In genomic region chr16:57349689-57350088, GRCm38 (mm10) we compare ENCODE assay signal across 24 mouse cellular contexts. TPM values are rescaled to one million over a fixed set of nuclear protein-coding genes. Genes with fewer than 3 reads are reported as not detected.
DNase-seq lines count a peak whose midpoint lies in the region; ATAC-seq and TF ChIP-seq lines count a peak whose summit lies in the region.
"Had no signal": no experiment of that assay in that cellular context is flagged by ENCODE, and none has a peak within 500 bp of the region (broad histone marks: within the 10 kb centered on the region; RNA-seq: fewer than 3 reads in every experiment).

No protein-coding gene starts in this region.

- no peak for TF ChIP-seq EP300 in heart, adult 2 months (IDR thresholded peaks at IDR 0.05; ENCODE audit: insufficient read depth, low read depth, low read length)

- no peak overlapping the region for H3K4me2 ChIP-seq in stomach, embryonic 16.5 days (ENCODE audit: low read depth, low read length)
- H3K4me2 ChIP-seq in midbrain, embryonic 14.5 days (ENCODE audit: low read length), result no peak overlapping the region
- H3K4me2 ChIP-seq: forebrain, embryonic 15.5 days; intestine, embryonic 15.5 days; neural tube, embryonic 15.5 days had no signal

- DNase-seq in heart, adult 2 months, result no peak
- no peak for DNase-seq in heart, postnatal 10 days
- peak; percentile 29 for DNase-seq in lung, adult 2 months
- peak; percentile 65 for DNase-seq in lung, postnatal 10 days
- no peak for DNase-seq in midbrain, embryonic 14.5 days
- DNase-seq in layer of hippocampus, adult 9-10 months (ENCODE audit: low spot score), result no peak
- DNase-seq: B cell, adult 2 months; kidney, adult 8-10 months; kidney, postnatal 10 days; thymus, postnatal 25 days had no signal

- intact Hi-C loops in heart, adult 2 months (cut with DNase I), result loop anchor here (5.0 kb wide), 1 partner anchor 82 kb away; no protein-coding TSS in a partner anchor
- intact Hi-C loops in heart, postnatal 10 days (cut with DNase I), result no loop called here

- no peaks in the 10 kb centered on the region for H3K36me3 ChIP-seq in heart, adult 2 months (ENCODE audit: control insufficient read depth, insufficient read depth, low read length)
- no peaks in the 10 kb centered on the region for H3K36me3 ChIP-seq in stomach, embryonic 16.5 days (ENCODE audit: control insufficient read depth, insufficient read depth, low read length)
- H3K36me3 ChIP-seq in midbrain, embryonic 14.5 days (ENCODE audit: control insufficient read depth, insufficient read depth, low read length), result no peaks in the 10 kb centered on the region
- H3K36me3 ChIP-seq: forebrain, embryonic 15.5 days; hindbrain, embryonic 10.5 days; intestine, embryonic 15.5 days; midbrain, embryonic 10.5 days; neural tube, embryonic 15.5 days had no signal

- no peak for TF ChIP-seq CTCF in heart, adult 2 months (IDR thresholded peaks at IDR 0.05)
- no peak for TF ChIP-seq CTCF in lung, adult 2 months (IDR thresholded peaks at IDR 0.05; ENCODE audit: insufficient read depth, low read length)

- no peaks in the 10 kb centered on the region for H3K9me3 ChIP-seq in stomach, embryonic 16.5 days (replicated peaks; ENCODE audit: control insufficient read depth, low read length)
- H3K9me3 ChIP-seq in midbrain, embryonic 14.5 days (ENCODE audit: control insufficient read depth, low read length), result no peaks in the 10 kb centered on the region
- H3K9me3 ChIP-seq: forebrain, embryonic 15.5 days; G1E; hindbrain, embryonic 10.5 days; intestine, embryonic 15.5 days; midbrain, embryonic 10.5 days; neural tube, embryonic 15.5 days had no signal

- no peaks in the 10 kb centered on the region for H3K79me2 ChIP-seq in heart, adult 2 months (replicated peaks; ENCODE audit: control insufficient read depth, insufficient read depth, low read length)

- WGBS in heart, adult 2 months, result 21% methylated on average over 3 of the region's 3 CpGs
- WGBS in lung, adult 2 months, result 31% methylated on average over 3 of the region's 3 CpGs
- 39% methylated on average over 3 of the region's 3 CpGs for WGBS in stomach, embryonic 16.5 days
- WGBS in midbrain, embryonic 14.5 days, result 63% methylated on average over 3 of the region's 3 CpGs

- no peak overlapping the region for H3K9ac ChIP-seq in heart, adult 2 months (ENCODE audit: low read depth, low read length)
- no peak overlapping the region for H3K9ac ChIP-seq in stomach, embryonic 16.5 days (ENCODE audit: low read length)
- no peak overlapping the region for H3K9ac ChIP-seq in midbrain, embryonic 14.5 days (replicated peaks; ENCODE audit: low read length)
- H3K9ac ChIP-seq: forebrain, embryonic 15.5 days; intestine, embryonic 15.5 days; liver, embryonic 14.5 days; neural tube, embryonic 15.5 days had no signal

- no peak overlapping the region for H3K4me3 ChIP-seq in heart, adult 2 months
- no peak overlapping the region for H3K4me3 ChIP-seq in lung, adult 2 months (replicated peaks; ENCODE audit: extremely low read depth, low read depth, low read length)
- H3K4me3 ChIP-seq in stomach, embryonic 16.5 days (replicated peaks; ENCODE audit: low read length), result no peak overlapping the region
- no peak overlapping the region for H3K4me3 ChIP-seq in midbrain, embryonic 14.5 days (replicated peaks; ENCODE audit: low read depth, low read length)
- H3K4me3 ChIP-seq: forebrain, embryonic 15.5 days; hindbrain, embryonic 10.5 days; intestine, embryonic 15.5 days; midbrain, embryonic 10.5 days; neural tube, embryonic 15.5 days had no signal

- no peaks in the 10 kb centered on the region; the same call in 1 of the 2 replicates for H3K4me1 ChIP-seq in heart, adult 2 months (ENCODE audit: control insufficient read depth, insufficient read depth, low read length)
- peaks cover 4% of the 10 kb centered on the region for H3K4me1 ChIP-seq in lung, adult 2 months (ENCODE audit: control insufficient read depth, insufficient read depth, low read length)
- H3K4me1 ChIP-seq in stomach, embryonic 16.5 days (ENCODE audit: control insufficient read depth, insufficient read depth, low read length), result peaks cover 3% of the 10 kb centered on the region
- H3K4me1 ChIP-seq in midbrain, embryonic 14.5 days (ENCODE audit: control insufficient read depth, insufficient read depth, low read length), result no peaks in the 10 kb centered on the region
- H3K4me1 ChIP-seq: forebrain, embryonic 15.5 days; intestine, embryonic 15.5 days; neural tube, embryonic 15.5 days had no signal

- peak overlapping the region; percentile 43; the same call in 1 of the 2 replicates for H3K27ac ChIP-seq in heart, adult 2 months
- no peak overlapping the region for H3K27ac ChIP-seq in stomach, embryonic 16.5 days (ENCODE audit: low read length)
- H3K27ac ChIP-seq in midbrain, embryonic 14.5 days (replicated peaks; ENCODE audit: low read depth, low read length), result no peak overlapping the region
- H3K27ac ChIP-seq: forebrain, embryonic 15.5 days; hindbrain, embryonic 10.5 days; intestine, embryonic 15.5 days; liver, embryonic 14.5 days; midbrain, embryonic 10.5 days; neural tube, embryonic 15.5 days had no signal

- no peaks in the 10 kb centered on the region for H3K27me3 ChIP-seq in heart, adult 2 months (ENCODE audit: control insufficient read depth, insufficient read depth, low read length)
- no peaks in the 10 kb centered on the region for H3K27me3 ChIP-seq in stomach, embryonic 16.5 days (ENCODE audit: control insufficient read depth, insufficient read depth, low read length)
- no peaks in the 10 kb centered on the region for H3K27me3 ChIP-seq in midbrain, embryonic 14.5 days (ENCODE audit: control insufficient read depth, insufficient read depth, low read length)
- H3K27me3 ChIP-seq: CH12.LX; forebrain, embryonic 15.5 days; intestine, embryonic 15.5 days; neural tube, embryonic 15.5 days had no signal

- ATAC-seq in stomach, embryonic 16.5 days (ENCODE audit: insufficient read depth, low FRiP score), result peak; percentile 77; the same call in 1 of the 2 replicates
- ATAC-seq in midbrain, embryonic 14.5 days (ENCODE audit: low FRiP score, low TSS enrichment), result no peak
- ATAC-seq: activated CD4-positive, CD25-positive, alpha-beta regulatory T cell, adult 4 months; forebrain, embryonic 15.5 days; hindbrain, embryonic 16.5 days; intestine, embryonic 15.5 days had no signal

- TF ChIP-seq POLR2A in heart, adult 2 months (IDR thresholded peaks at IDR 0.05; ENCODE audit: insufficient read depth, low read depth, low read length), result no peak
- TF ChIP-seq POLR2A in lung, adult 2 months (IDR thresholded peaks at IDR 0.05; ENCODE audit: borderline replicate concordance, extremely low read depth, low read depth, low read length), result no peak

RNA-seq across cellular contexts. Expression of gene Filip1l, which starts 3.2 kb away (rescaled TPM):
- total RNA-seq in heart, adult 2 months (2021), result 10 to 100 TPM; 35.0 to 36.3 TPM
- polyA plus RNA-seq in heart, adult 2 months (2012; rRNA removed), result 9.2 and 19.5 TPM in 2 replicates
- 10 to 100 TPM; 51.6 to 56.2 TPM for total RNA-seq in heart, postnatal 10 days (2021)
- polyA plus RNA-seq in lung, adult 2 months (2012; rRNA removed), result 10.3 and 15.1 TPM in 2 replicates
- polyA plus RNA-seq in stomach, embryonic 16.5 days (2015; fragmentation: Nextera tagmentation; extraction: Ambion mirVana), result 56.2 and 60.3 TPM in 2 replicates
- polyA plus RNA-seq in midbrain, embryonic 14.5 days (2014; fragmentation: Nextera tagmentation; extraction: Ambion mirVana), result 1.4 and 3.0 TPM in 2 replicates

RNA-seq across cellular contexts. Expression of gene Tmem30c, which starts 57.0 kb away (rescaled TPM):
- total RNA-seq in heart, adult 2 months (2021), result not detected
- polyA plus RNA-seq in heart, adult 2 months (2012; rRNA removed), result not detected in 2 replicates
- total RNA-seq in heart, postnatal 10 days (2021), result not detected
- not detected in 2 replicates for polyA plus RNA-seq in lung, adult 2 months (2012; rRNA removed)
- 0.08 TPM in 1 of 2 replicates, not detected in the other for polyA plus RNA-seq in stomach, embryonic 16.5 days (2015; fragmentation: Nextera tagmentation; extraction: Ambion mirVana)
- polyA plus RNA-seq in midbrain, embryonic 14.5 days (2014; fragmentation: Nextera tagmentation; extraction: Ambion mirVana), result 0.18 and 0.35 TPM in 2 replicates
- total RNA-seq: gastrocnemius, postnatal 14 days; heart, adult 8-10 months had no signal
- polyA plus RNA-seq: activated CD4-positive, CD25-positive, alpha-beta regulatory T cell, adult 4 months; G1E; heart, embryonic 16.5 days; intestine, embryonic 15.5 days; liver, embryonic 14.5 days had no signal

Comparison
In these comparisons a context has a peak if more than half of its experiments do, and no peak if none do; other contexts are left out.
1. DNase-seq: peak in lung, adult 2 months (single experiment) and lung, postnatal 10 days (single experiment); none in heart, adult 2 months (0 of 2), heart, postnatal 10 days (0 of 2), midbrain, embryonic 14.5 days (single experiment) and layer of hippocampus, adult 9-10 months (single experiment).